Mouse (Mus musculus): ENCODE data around the gene Arntl2. TPM values are rescaled to one million over a fixed set of nuclear protein-coding genes. Genes with fewer than 3 reads are reported as not detected.

Gene Arntl2
- total RNA-seq, 2 experiments from 2014 or later = 8.2 to 9.6 TPM

Other genes starting within 250 kb of the Arntl2 start
- gene Fgfr1op2, start 218.9 kb upstream of the Arntl2 start, total RNA-seq (2021) = 10 to 100 TPM; 78.3 to 80.9 TPM
- gene Ints13, start 218.2 kb upstream of the Arntl2 start, total RNA-seq (2021) = 10 to 100 TPM; 39.2 to 42.7 TPM
- 10 to 100 TPM; 37.2 to 47.0 TPM for gene Med21, start 153.5 kb upstream of the Arntl2 start, total RNA-seq (2021)
- gene Tm7sf3, start 153.2 kb upstream of the Arntl2 start, total RNA-seq (2021) = 10 to 100 TPM; 42.1 to 43.4 TPM
- 10 to 100 TPM; 19.2 to 19.6 TPM for gene Stk38l, start 71.1 kb upstream of the Arntl2 start, total RNA-seq (2021)
- gene Smco2, start 54.0 kb downstream of the Arntl2 start, total RNA-seq (2021) = not detected
- gene Ppfibp1, start 92.4 kb downstream of the Arntl2 start, total RNA-seq (2021) = 10 to 100 TPM; 56.8 to 61.1 TPM
- gene 1700034J05Rik, start 158.4 kb downstream of the Arntl2 start, total RNA-seq (2021) = not detected
- gene Rep15, start 236.5 kb downstream of the Arntl2 start, total RNA-seq (2021) = 1 to 10 TPM; 2.3 to 2.6 TPM
- gene Mrps35, start 246.7 kb downstream of the Arntl2 start, total RNA-seq (2021) = 10 to 100 TPM; 35.9 to 42.5 TPM